ENCODE assay signal across 23 mouse cellular contexts in genomic region chr11:69699595-69699994, GRCm38 (mm10). TPM values are rescaled to one million over a fixed set of nuclear protein-coding genes. Genes with fewer than 3 reads are reported as not detected.
A peak's percentile ranks its signal among the peaks of the same experiment; 100 is the strongest.
DNase-seq lines count a peak whose midpoint lies in the region; ATAC-seq and TF ChIP-seq lines count a peak whose summit lies in the region.
"Had no signal": no experiment of that assay in that cellular context is flagged by ENCODE, and none has a peak within 500 bp of the region (broad histone marks: within the 10 kb centered on the region; RNA-seq: fewer than 3 reads in every experiment).

No protein-coding gene starts in this region.

- H3K4me2 ChIP-seq in heart, embryonic 12.5 days: 0 out of 2 replicates have a peak overlapping the region, but pooled peaks have one; percentile 1
- no peak overlapping the region for H3K4me2 ChIP-seq in midbrain, embryonic 11.5 days
- H3K4me2 ChIP-seq: forebrain, embryonic 13.5 days; hindbrain, embryonic 12.5 days had no signal

- WGBS in heart, embryonic 12.5 days: 12% methylated on average over 1 of the region's 1 CpGs
- 86% methylated on average over 1 of the region's 1 CpGs for whole genome bisulfite sequencing in midbrain, embryonic 11.5 days
- WGBS in midbrain, embryonic 10.5 days: 77% methylated on average over 1 of the region's 1 CpGs

- in situ Hi-C loops in ES-E14 (cut with MboI; ENCODE audit: low sequenced_read_pairs in 2 of 2, unreplicated experiment in 2 of 2): no loop called here

- H3K4me1 ChIP-seq in heart, embryonic 12.5 days (replicated peaks): peaks cover 22% of the 10 kb centered on the region
- H3K4me1 ChIP-seq in midbrain, embryonic 11.5 days (ENCODE audit: control insufficient read depth, insufficient read depth, low read length): peaks cover 5% of the 10 kb centered on the region; the same call in 1 of the 2 replicates
- H3K4me1 ChIP-seq in midbrain, embryonic 10.5 days: peaks cover 14% of the 10 kb centered on the region
- peaks cover 10 to 32% of the 10 kb centered on the region in 2 experiments for H3K4me1 ChIP-seq in ES-E14 (ENCODE audit: control insufficient read depth in 2 of 2, insufficient read depth in 2 of 2, low read length in 2 of 2, poor library complexity in 1 of 2)

- intact Hi-C loops in heart, postnatal 14 days (cut with DNase I): no loop called here

- 0 out of 2 replicates have a peak, but pooled peaks cover 2% of the 10 kb centered on the region for H3K9me3 ChIP-seq in heart, embryonic 12.5 days (replicated peaks)
- H3K9me3 ChIP-seq in midbrain, embryonic 11.5 days (ENCODE audit: control insufficient read depth, low read length): no peaks in the 10 kb centered on the region
- H3K9me3 ChIP-seq in midbrain, embryonic 10.5 days (replicated peaks): no peaks in the 10 kb centered on the region
- no peaks in the 10 kb centered on the region for H3K9me3 ChIP-seq in ES-E14 (ENCODE audit: control insufficient read depth, insufficient read depth, low read depth, low read length)
- H3K9me3 ChIP-seq: embryonic facial prominence, embryonic 10.5 days; forebrain, embryonic 13.5 days; hindbrain, embryonic 12.5 days had no signal

- DNase-seq in cerebellum, adult 9-10 months: peak; percentile 18
- no peak for DNase-seq in cerebellum, postnatal 36 days
- no peak for DNase-seq in heart, postnatal 14 days
- peak; percentile 14 for DNase-seq in midbrain, embryonic 11.5 days (ENCODE audit: low spot score, missing footprints)
- no peak for DNase-seq in midbrain, embryonic 10.5 days (ENCODE audit: low spot score)
- DNase-seq in ES-E14 (ENCODE audit: low read depth, low spot score): no peak
- DNase-seq: adrenal gland, postnatal 10 days; cerebellum, adult 11-12 months; cerebellum, adult 9-11 months; forebrain, postnatal 0 days; gastrocnemius, postnatal 14 days; heart, postnatal 36 days; kidney, adult 8-10 months had no signal

- no peak overlapping the region for H3K4me3 ChIP-seq in heart, embryonic 12.5 days
- H3K4me3 ChIP-seq in midbrain, embryonic 11.5 days (ENCODE audit: low read depth, low read length): no peak overlapping the region
- H3K4me3 ChIP-seq in midbrain, embryonic 10.5 days: no peak overlapping the region
- H3K4me3 ChIP-seq in ES-E14 (ENCODE audit: insufficient read depth in 1 of 2, low read depth in 1 of 2, low read length in 2 of 2, poor library complexity in 1 of 2, severe bottlenecking in 1 of 2): no peak overlapping the region
- H3K4me3 ChIP-seq: embryonic facial prominence, embryonic 10.5 days; forebrain, embryonic 13.5 days; hindbrain, embryonic 12.5 days had no signal

- no peaks in the 10 kb centered on the region for H3K27me3 ChIP-seq in heart, embryonic 12.5 days (replicated peaks)
- H3K27me3 ChIP-seq in midbrain, embryonic 11.5 days (ENCODE audit: control insufficient read depth, insufficient read depth, low read length): no peaks in the 10 kb centered on the region
- H3K27me3 ChIP-seq in midbrain, embryonic 10.5 days (ENCODE audit: low read depth, poor library complexity, severe bottlenecking): peaks cover 10% of the 10 kb centered on the region; the same call in 1 of the 2 replicates
- H3K27me3 ChIP-seq: Patski had no signal

- H3K36me3 ChIP-seq in heart, embryonic 12.5 days: no peaks in the 10 kb centered on the region
- no peaks in the 10 kb centered on the region for H3K36me3 ChIP-seq in midbrain, embryonic 11.5 days (ENCODE audit: control insufficient read depth, insufficient read depth, low read length)
- H3K36me3 ChIP-seq in midbrain, embryonic 10.5 days: no peaks in the 10 kb centered on the region
- H3K36me3 ChIP-seq in ES-E14 (ENCODE audit: control insufficient read depth, insufficient read depth, low read length, poor library complexity, severe bottlenecking): no peaks in the 10 kb centered on the region
- H3K36me3 ChIP-seq: embryonic facial prominence, embryonic 10.5 days; hindbrain, embryonic 12.5 days had no signal

- ATAC-seq in heart, embryonic 12.5 days (ENCODE audit: insufficient number of reproducible peaks, low FRiP score): no peak
- no peak for ATAC-seq in midbrain, embryonic 11.5 days (ENCODE audit: low FRiP score)
- ATAC-seq in megakaryocyte, adult 5-6 weeks (ENCODE audit: poor library complexity, severe bottlenecking): no peak
- ATAC-seq: activated CD4-positive, CD25-positive, alpha-beta regulatory T cell, adult 4 months; forebrain, embryonic 13.5 days; forebrain, postnatal 0 days; hindbrain, embryonic 16.5 days; inflammation-experienced regulatory T-cells, adult 6 months; Patski had no signal

- H3K9ac ChIP-seq in heart, embryonic 12.5 days: no peak overlapping the region; the same call in 1 of the 2 replicates
- no peak overlapping the region for H3K9ac ChIP-seq in midbrain, embryonic 11.5 days (ENCODE audit: low read length)
- H3K9ac ChIP-seq in ES-E14 (ENCODE audit: insufficient read depth, low read depth, low read length, poor library complexity, severe bottlenecking): no peak overlapping the region
- H3K9ac ChIP-seq: forebrain, embryonic 13.5 days; forebrain, postnatal 0 days; hindbrain, embryonic 12.5 days had no signal

- no peak overlapping the region for H3K27ac ChIP-seq in heart, embryonic 12.5 days (ENCODE audit: poor library complexity, severe bottlenecking)
- H3K27ac ChIP-seq in midbrain, embryonic 11.5 days (ENCODE audit: low read depth, low read length): no peak overlapping the region
- H3K27ac ChIP-seq in midbrain, embryonic 10.5 days (replicated peaks): no peak overlapping the region
- peak overlapping the region; percentile 55; the same call in 1 of the 2 replicates for H3K27ac ChIP-seq in ES-E14 (ENCODE audit: insufficient read depth, low read depth, low read length, poor library complexity, severe bottlenecking)
- H3K27ac ChIP-seq: embryonic facial prominence, embryonic 10.5 days; forebrain, embryonic 13.5 days; hindbrain, embryonic 12.5 days had no signal

TF ChIP-seq in ES-E14, 5 proteins besides CTCF, POLR2A, EP300 and RAD21:
- no peak for TF ChIP-seq HCFC1 (IDR thresholded peaks at IDR 0.05; ENCODE audit: borderline replicate concordance, insufficient read depth, low read length)
- TF ChIP-seq ZNF384 (IDR thresholded peaks at IDR 0.05; ENCODE audit: low read depth, low read length): no peak
- no peak for TF ChIP-seq CHD2 (IDR thresholded peaks at IDR 0.05; ENCODE audit: low read depth, low read length)
- no peak for TF ChIP-seq ZC3H11A (IDR thresholded peaks at IDR 0.05; ENCODE audit: borderline replicate concordance, low read depth, low read length)
- TF ChIP-seq MAFK (IDR thresholded peaks at IDR 0.05; ENCODE audit: insufficient read depth, low read depth, low read length): no peak

RNA-seq across cellular contexts. Expression of gene Tnfsfm13, which starts 3.7 kb away (rescaled TPM):
- 1.5 and 3.3 TPM in 2 replicates for polyA plus RNA-seq in heart, embryonic 12.5 days (2016; fragmentation: Nextera tagmentation; extraction: Ambion mirVana)
- total RNA-seq in heart, postnatal 14 days (2021): 1 to 10 TPM; 2.9 to 4.1 TPM
- polyA plus RNA-seq in midbrain, embryonic 11.5 days (2014; fragmentation: Nextera tagmentation; extraction: Ambion mirVana): 0.78 and 1.6 TPM in 2 replicates
- 1.0 and 1.3 TPM in 2 replicates for polyA plus RNA-seq in midbrain, embryonic 10.5 days (2016; fragmentation: Nextera tagmentation; extraction: Ambion mirVana)
- total RNA-seq in ES-E14 (2012; rRNA removed): 13.7 and 19.9 TPM in 2 replicates
- 11.6 and 13.6 TPM in 2 replicates for total RNA-seq in megakaryocyte, adult 5-6 weeks (2015)
- 8.5 and 12.2 TPM in 2 replicates for total RNA-seq in megakaryocyte, adult 5-6 weeks (2017)
- polyA plus RNA-seq: activated CD4-positive, CD25-positive, alpha-beta regulatory T cell, adult 4 months; inflammation-experienced regulatory T-cells, adult 6 months had no signal

RNA-seq across cellular contexts. Expression of gene Tnfsf12, which starts 3.9 kb away (rescaled TPM):
- 5.6 and 6.9 TPM in 2 replicates for polyA plus RNA-seq in heart, embryonic 12.5 days (2016; fragmentation: Nextera tagmentation; extraction: Ambion mirVana)
- 10 to 100 TPM; 14.8 to 20.2 TPM for total RNA-seq in heart, postnatal 14 days (2021)
- polyA plus RNA-seq in midbrain, embryonic 11.5 days (2014; fragmentation: Nextera tagmentation; extraction: Ambion mirVana): 2.0 and 2.8 TPM in 2 replicates
- polyA plus RNA-seq in midbrain, embryonic 10.5 days (2016; fragmentation: Nextera tagmentation; extraction: Ambion mirVana): 1.2 and 1.4 TPM in 2 replicates
- 8.7 and 16.1 TPM in 2 replicates for total RNA-seq in ES-E14 (2012; rRNA removed)
- 25.5 and 25.9 TPM in 2 replicates for total RNA-seq in megakaryocyte, adult 5-6 weeks (2015)
- 3.2 and 4.9 TPM in 2 replicates for total RNA-seq in megakaryocyte, adult 5-6 weeks (2017)
- total RNA-seq: CH12.LX had no signal
- polyA plus RNA-seq: activated CD4-positive, CD25-positive, alpha-beta regulatory T cell, adult 4 months; inflammation-experienced regulatory T-cells, adult 6 months had no signal

RNA-seq across cellular contexts. Expression of gene Tnfsf13, which starts 14.0 kb away (rescaled TPM):
- 0.28 and 0.47 TPM in 2 replicates for polyA plus RNA-seq in heart, embryonic 12.5 days (2016; fragmentation: Nextera tagmentation; extraction: Ambion mirVana)
- 1 to 10 TPM; 2.7 to 3.2 TPM for total RNA-seq in heart, postnatal 14 days (2021)
- polyA plus RNA-seq in midbrain, embryonic 11.5 days (2014; fragmentation: Nextera tagmentation; extraction: Ambion mirVana): not detected in 2 replicates
- 0.11 and 0.30 TPM in 2 replicates for polyA plus RNA-seq in midbrain, embryonic 10.5 days (2016; fragmentation: Nextera tagmentation; extraction: Ambion mirVana)
- total RNA-seq in ES-E14 (2012; rRNA removed): 8.6 and 11.7 TPM in 2 replicates
- 37.7 and 47.2 TPM in 2 replicates for total RNA-seq in megakaryocyte, adult 5-6 weeks (2015)
- 74.3 and 78.9 TPM in 2 replicates for total RNA-seq in megakaryocyte, adult 5-6 weeks (2017)
- total RNA-seq: forebrain, postnatal 0 days had no signal
- polyA plus RNA-seq: activated CD4-positive, CD25-positive, alpha-beta regulatory T cell, adult 4 months; embryonic facial prominence, embryonic 10.5 days; inflammation-experienced regulatory T-cells, adult 6 months had no signal

RNA-seq across cellular contexts. Expression of gene Senp3, which starts 17.7 kb away (rescaled TPM):
- 74.3 and 83.0 TPM in 2 replicates for polyA plus RNA-seq in heart, embryonic 12.5 days (2016; fragmentation: Nextera tagmentation; extraction: Ambion mirVana)
- total RNA-seq in heart, postnatal 14 days (2021): 10 to 100 TPM; 39.7 to 42.1 TPM
- polyA plus RNA-seq in midbrain, embryonic 11.5 days (2014; fragmentation: Nextera tagmentation; extraction: Ambion mirVana): 80.6 and 90.8 TPM in 2 replicates
- polyA plus RNA-seq in midbrain, embryonic 10.5 days (2016; fragmentation: Nextera tagmentation; extraction: Ambion mirVana): 112 and 114 TPM in 2 replicates
- total RNA-seq in ES-E14 (2012; rRNA removed): 265 and 282 TPM in 2 replicates
- 94.3 and 104 TPM in 2 replicates for total RNA-seq in megakaryocyte, adult 5-6 weeks (2015)
- 68.9 and 80.8 TPM in 2 replicates for total RNA-seq in megakaryocyte, adult 5-6 weeks (2017)

RNA-seq across cellular contexts. Expression of gene Eif4a1, which starts 27.4 kb away (rescaled TPM):
- polyA plus RNA-seq in heart, embryonic 12.5 days (2016; fragmentation: Nextera tagmentation; extraction: Ambion mirVana): 404 and 420 TPM in 2 replicates
- total RNA-seq in heart, postnatal 14 days (2021): 100 to 1,000 TPM; 236 to 287 TPM
- 877 and 900 TPM in 2 replicates for polyA plus RNA-seq in midbrain, embryonic 11.5 days (2014; fragmentation: Nextera tagmentation; extraction: Ambion mirVana)
- polyA plus RNA-seq in midbrain, embryonic 10.5 days (2016; fragmentation: Nextera tagmentation; extraction: Ambion mirVana): 710 and 716 TPM in 2 replicates
- total RNA-seq in ES-E14 (2012; rRNA removed): 1,512 and 1,948 TPM in 2 replicates
- total RNA-seq in megakaryocyte, adult 5-6 weeks (2015): 457 and 494 TPM in 2 replicates
- 511 and 523 TPM in 2 replicates for total RNA-seq in megakaryocyte, adult 5-6 weeks (2017)

Comparison
In these comparisons a context has a peak if more than half of its experiments do, and no peak if none do; other contexts are left out.
1. DNase-seq: peak in cerebellum, adult 9-10 months (single experiment) and midbrain, embryonic 11.5 days (single experiment); none in cerebellum, postnatal 36 days (0 of 2), heart, postnatal 14 days (0 of 2), midbrain, embryonic 10.5 days (single experiment) and ES-E14 (single experiment).